Mouse (Mus musculus): Measurements from ENCODE around the gene Oxld1.

Gene Oxld1

DNA sequence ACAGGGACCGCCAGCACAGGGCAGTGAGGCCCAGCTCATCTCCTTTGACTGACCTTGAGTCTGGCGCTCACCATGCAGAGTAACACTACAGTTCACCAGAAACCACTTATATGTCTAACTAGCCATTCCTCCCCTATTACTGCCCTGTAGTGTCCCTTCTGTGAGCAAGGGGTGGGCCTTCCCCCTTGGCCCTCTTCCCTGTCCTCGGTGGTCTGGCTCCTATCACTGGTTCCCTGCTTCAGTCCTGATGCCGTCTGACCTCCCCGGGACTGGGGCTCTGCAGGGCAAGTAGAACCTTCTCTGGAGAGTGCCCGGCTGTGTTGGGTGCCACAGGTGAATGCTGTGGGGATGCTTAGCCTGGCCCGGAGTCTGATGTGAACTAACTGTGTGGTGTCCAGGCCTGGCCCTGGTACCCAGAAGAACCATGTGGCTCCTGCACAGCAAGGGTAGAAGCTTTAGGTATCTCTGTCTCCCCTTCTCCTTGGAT lies 25.6 kb upstream of the Oxld1 start:
- no peak for DNase-seq (ENCODE audit: low spot score)

DNA sequence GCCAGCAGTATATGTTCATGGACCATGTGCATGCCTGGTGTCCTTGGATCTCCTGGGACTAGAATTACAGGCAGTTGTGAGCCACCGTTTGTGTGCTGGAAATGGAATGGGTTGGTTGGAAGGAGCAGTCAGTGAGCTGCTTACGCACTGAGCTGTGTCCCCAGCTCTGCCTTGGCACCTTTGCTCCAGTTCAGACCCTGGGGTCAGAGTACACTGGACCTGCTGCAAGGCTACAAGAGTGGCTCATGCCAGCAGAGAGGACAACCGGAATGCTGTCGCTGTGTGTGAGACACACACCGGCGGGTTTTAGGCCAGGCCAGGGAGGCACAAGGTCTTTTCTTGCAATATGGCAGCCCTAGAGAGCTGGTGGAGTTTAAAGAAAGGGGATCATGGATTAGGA lies 14.2 kb upstream of the Oxld1 start:
- no peak for DNase-seq (ENCODE audit: low spot score)

DNA sequence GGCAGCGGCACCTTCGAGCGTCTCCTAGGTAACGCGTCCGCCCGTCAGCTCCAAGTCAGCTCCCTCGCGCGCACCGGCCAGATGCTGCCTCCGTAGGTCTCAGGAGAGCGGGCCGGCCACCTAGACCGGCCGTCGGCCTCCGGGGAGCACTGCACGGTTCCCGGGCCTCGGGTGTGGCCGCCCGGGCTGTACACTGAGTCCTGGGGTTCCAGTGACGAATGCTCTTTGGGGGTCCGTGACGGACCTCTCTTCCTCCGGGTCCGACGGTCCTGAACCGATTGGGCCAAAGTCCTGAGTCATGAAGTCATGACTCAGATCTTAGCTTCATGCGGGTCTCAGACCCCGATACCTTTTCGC lies 9.8 kb upstream of the Oxld1 start:
- no peak for DNase-seq (ENCODE audit: low spot score)

DNA sequence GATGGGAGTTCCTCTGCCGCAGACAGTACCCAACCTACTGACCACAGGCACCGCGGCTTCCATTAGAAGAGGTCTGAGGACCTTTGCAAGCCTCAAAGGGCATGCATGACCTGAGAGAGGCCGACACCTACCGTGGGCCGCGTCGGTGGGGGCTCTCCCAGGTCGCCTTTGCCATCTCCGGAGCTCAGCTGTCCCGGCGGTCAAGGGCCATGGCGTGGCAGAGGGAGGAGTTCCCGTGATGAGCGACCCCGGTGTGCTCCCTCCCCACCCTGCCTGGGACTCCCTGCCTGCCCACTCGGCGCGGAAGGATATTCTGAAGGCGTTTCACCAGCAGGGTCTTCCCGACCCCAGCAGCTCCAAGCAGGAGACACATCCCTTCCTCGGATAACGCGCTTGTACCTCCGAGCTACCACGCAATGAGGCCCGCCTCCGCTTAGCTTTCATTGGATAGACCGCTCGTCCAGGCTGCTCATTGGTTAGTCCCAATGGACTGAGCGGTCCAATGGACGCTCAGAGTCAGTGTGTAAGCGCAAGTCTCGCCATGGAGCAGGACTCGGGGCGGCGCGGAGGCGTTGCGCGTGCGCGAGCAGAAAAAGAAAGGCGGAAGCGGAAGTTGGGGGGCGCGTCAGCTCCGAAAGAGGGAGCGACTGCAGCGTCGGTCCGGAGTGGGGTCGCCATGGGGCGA lies 9.3 kb upstream of the Oxld1 start, which contains the start of gene Arl16:
Gene Arl16 (minus strand): TSS at position 557 of the 685 bp plus-strand sequence.
- DNase-seq (ENCODE audit: low spot score): peak; percentile 98

DNA sequence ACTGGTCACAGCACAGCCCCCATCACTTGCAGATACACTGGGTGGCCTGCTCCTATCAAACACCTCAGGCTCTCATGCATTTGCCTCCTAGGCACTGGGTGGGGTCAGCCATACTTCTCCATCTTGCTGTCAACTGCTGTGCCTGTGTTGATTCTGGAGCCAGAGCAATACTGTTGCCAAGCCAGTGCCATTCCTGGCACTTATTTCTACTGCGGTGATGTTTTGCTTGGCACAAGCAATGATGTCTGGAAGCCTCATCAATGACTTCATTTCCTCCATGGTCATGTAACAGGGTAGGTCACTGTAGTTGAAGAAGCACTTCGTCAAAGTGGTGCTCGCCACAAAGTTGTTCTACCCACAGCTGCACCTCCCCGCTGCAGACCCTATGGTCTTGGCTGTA lies 7.7 kb upstream of the Oxld1 start:
- DNase-seq (ENCODE audit: low spot score): no peak

DNA sequence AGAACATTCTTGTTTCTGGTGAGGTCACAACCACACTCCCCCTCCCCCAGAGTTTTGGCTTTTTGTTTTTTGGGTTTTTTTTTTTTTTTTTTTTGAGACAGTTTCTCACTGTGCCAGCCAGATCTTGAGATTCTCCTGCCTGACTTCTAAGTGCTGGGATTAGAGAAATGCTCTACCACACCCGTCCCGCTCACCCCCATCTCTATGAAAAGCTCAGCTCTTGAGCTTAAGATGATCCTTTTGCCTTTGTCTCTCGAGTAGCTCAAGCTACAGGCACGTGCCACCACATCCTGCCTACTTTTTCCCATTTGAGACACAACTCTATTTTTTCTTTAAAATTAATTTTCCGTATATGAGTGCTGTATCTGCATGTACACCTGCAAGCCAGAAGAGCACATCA lies 6.5 kb upstream of the Oxld1 start:
- no peak for DNase-seq (ENCODE audit: low spot score)

DNA sequence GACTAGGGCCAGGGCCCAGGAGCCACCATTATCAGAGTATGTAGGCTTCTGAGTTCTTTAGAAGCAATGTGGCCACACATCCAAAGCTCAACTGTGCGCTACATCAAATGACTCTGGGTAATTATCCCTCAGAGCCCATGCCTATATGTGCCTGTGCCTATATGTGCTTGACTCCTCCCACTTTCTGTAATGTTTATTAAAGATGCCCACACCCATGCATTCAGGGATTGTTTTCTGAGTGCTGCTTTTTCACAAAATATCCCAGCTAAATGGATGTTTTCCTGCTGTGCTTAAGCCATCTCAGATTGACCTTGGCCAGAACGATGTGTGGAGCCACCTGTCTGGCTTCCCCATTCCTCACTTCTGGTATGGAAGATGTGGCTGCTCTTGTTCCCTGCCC lies 5.7 kb upstream of the Oxld1 start:
- DNase-seq (ENCODE audit: low spot score): no peak

DNA sequence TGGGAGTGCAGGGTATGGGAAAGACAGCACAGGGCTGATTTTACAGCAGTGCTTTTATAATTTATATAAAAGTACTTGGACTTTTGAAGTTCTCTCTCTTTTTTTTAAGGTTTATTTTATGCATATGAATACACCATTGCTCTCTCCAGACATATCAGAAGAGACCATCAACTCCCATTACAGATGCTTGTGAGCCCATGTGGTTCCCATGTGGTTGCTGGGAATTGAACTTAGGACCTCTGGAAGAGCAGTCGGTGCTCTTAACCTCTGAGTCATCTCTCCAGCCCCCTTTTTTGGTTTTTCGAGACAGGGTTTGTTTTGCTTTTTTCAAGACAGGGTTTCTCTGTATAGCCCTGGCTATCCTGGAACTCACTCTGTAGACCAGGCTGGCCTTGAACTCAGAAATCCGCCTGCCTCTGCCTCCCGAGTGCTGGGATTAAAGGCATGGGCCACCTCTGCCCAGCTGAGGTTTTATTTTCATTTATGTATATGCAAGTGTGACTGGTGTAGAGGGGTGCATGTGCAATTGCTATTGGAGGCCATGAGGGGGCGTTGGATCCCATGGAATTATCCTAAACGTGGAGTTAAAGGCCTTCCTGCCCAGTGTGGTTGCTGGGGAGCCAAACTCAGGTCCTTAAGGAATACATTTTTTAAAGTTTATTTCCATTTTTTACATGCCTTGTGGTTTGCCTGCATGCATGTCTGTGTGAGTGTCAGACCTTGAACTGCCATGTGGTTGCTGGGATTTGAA lies 1.2 kb upstream of the Oxld1 start:
- DNase-seq (ENCODE audit: low spot score): no peak

DNA sequence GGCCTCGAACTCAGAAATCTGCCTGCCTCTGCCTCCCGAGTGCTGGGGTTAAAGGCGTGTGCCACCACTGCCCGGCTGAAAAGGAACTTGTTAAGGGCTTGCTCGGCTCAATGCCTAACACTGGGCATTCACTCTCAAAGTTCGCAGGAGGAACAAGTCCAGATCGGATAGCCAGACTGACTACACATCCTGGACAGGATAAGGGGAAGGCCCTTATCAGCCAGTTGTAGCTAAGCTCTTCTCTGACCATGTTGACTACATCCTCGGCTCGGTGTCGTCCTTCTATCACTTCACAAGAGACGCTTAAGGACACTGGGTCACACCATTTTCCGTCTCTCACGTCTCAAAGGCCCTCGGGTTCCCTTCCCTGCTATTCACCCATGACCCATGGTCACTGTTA lies 498 bp downstream of the Oxld1 start:
- DNase-seq (ENCODE audit: low spot score): peak; percentile 16

DNA sequence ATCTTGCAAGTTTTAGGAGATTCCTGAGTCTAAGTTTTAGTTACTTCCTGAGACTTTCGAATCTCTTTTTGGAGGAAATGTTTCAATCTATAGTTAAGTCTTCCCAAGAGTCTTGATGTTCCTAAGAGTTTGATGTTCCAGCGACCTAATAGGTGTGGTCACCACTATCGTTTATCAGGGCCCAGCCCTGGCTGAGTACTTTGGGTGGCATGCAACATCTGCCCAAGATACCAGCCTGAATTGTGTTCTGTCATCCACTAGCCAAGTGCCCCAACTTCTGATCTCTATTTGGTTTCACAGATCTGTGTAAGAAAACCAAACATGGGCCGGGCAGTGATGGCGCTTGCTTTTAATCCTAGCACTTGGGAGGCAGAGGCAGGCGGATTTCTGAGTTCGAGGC lies 2.5 kb downstream of the Oxld1 start:
- DNase-seq (ENCODE audit: low spot score): no peak

DNA sequence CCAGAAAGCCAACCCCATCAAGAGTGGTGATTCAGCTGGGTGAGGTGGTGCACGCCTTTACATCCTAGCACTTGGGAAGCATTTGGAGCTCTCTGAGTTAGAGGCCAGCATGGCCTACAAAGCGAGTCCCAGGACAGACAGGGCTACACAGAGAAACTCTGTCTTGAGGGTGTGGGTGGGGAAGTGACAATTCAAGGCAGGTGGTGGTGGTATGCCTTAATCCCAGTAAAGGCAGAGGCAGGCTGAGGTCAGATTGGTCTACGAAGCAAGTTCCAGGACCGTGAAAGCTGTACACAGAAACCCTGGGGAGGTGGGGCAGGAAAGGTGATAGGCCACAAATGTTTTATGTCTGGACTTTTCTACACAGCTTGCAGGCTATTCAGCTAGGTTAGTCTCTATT lies 2.9 kb downstream of the Oxld1 start:
- no peak for DNase-seq (ENCODE audit: low spot score)

DNA sequence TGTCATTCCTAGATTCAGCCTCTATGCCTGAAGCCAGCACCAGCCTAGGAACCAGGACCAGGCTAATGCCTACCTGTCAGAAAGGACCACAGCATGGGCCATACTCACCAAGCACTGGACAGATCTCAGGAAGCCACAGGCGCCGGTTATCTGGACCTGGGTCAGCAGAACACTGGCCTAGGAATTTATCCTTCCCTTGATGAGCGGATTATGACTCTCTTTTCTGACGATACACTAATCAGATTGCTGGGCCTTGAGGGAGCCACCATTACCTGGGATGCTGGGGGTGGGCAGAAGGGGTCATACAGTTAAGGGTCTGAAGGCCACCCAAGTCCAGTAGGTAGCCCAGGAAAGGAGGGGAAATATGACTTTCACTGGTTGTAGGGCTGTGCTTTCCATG lies 4.6 kb downstream of the Oxld1 start, which contains the start of gene Pde6g:
Gene Pde6g (minus strand): TSS at position 195 of the 400 bp plus-strand sequence.
- no peak for DNase-seq (ENCODE audit: low spot score)

DNA sequence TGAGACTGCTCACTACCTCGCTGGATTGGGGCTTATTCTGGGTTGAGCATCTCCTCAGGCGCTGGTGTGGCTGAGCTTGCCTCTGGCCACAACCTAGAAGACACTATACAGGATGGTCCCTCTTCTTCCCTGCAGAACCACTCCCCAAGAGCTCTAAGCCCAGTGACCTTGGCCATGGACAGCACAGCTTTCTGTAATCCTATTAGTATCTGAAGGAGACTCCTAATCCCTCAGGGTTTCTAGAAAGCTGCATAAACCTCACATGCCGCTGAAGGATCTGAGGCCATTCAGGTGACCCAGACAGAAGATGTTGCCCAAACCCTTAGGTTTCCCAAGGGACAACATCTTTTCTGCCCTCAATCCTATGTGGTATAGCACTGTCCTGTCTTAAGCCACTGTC lies 5.6 kb downstream of the Oxld1 start:
- DNase-seq (ENCODE audit: low spot score): no peak

DNA sequence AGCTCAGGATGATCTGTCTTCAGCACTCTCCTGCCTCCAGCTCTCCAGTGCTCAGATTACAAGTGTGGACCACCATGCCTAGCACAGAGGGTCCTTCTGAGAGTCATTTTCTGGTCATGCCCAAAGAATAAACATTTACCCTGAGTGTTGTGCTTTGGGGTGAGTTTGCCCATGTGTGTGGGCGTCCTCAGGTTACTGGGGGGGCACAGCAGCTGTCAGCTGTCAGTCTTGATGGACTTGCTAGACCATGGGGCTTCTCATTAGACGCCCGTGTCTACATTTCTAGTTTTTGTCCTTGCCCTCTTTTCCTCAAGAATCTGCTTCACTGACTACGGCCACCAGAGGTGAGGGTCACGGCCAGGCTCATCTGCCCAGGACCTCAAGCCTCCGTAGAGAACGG lies 10.7 kb downstream of the Oxld1 start:
- no peak for DNase-seq (ENCODE audit: low spot score)

DNA sequence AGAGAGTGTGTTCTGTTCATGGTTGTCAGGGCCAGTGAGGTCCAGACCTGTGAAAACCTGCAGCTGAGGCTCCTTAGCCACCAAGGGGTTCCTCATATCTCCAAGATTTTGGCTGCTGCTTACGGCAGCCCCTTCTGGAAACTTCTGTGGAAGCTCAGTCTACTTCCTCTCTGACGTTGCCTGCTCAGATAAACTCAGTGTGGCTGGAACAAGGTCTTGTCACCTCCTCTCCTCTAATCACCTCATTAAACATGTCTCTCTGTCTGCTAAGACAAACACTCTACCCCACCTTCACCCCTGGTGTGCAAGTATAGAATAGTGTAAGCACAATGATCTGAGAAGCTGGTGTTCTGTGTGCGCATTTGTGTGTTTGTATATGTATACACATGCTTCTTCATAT lies 12.4 kb downstream of the Oxld1 start:
- DNase-seq (ENCODE audit: low spot score): no peak

DNA sequence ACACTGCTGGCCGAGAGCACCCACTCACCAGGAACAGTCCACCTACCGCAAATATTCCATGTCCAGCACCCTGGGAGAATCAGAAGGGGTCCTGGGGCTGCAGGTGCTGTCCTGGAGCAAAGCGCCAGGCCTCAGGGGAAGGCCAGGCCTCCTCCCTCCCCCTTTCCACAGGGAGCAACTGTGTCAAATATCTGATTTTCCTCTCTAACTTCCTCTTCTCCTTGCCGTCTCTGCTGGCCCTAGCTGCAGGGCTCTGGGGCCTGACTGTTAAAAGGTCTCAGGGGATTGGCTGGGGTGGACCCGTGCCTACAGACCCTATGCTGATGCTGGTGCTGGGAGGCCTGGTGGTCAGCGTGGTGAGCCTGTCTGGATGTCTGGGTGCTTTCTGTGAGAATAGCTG lies 13.8 kb downstream of the Oxld1 start:
- no peak for DNase-seq (ENCODE audit: low spot score)

DNA sequence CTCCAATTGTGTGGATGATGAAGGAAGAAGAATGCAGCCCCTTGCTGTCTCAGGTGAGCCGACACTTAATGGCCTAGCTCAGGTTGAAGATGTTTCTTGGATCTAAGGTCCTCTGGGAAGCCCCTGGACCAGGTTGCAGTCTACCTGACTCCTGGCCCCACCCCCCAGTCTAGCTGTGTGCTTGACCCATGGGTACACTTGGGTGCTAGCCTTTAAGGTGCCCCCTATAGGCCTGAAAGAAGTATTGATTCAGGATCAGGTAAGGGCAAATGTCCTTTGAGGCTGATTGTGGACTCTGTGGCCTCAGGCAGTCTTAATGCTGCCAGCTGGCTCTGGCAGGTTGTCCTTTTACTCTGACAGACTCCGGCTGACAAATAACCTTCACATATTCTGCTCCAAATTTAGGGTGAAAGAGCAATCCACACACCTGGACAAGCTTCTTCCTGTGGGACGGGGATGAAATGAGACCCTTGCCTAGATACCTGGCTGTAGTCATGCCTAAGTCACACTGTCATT lies 15.0 kb downstream of the Oxld1 start:
- DNase-seq (ENCODE audit: low spot score): no peak

DNA sequence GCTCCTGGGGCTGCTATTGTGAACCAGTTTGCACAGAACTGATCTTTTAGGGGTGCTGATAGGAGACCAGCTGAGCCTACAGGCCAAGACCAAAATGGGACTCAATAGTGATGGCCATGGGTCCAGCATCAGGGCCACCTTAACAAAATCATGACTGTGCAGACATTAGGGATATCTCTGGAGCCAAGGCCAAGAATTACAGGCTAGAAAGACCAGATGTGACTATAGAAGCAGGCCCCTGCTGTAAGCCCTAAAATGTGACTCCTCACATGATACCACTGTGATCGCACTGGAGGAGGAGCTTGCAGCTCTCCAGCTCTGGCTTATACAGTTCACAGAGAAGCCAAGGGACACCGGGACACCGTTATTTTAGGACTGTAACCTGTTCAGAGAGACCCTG lies 15.5 kb downstream of the Oxld1 start, which contains the start of gene Tspan10:
Gene Tspan10 (plus strand): TSS at position 301 of the 400 bp plus-strand sequence.
- no peak for DNase-seq (ENCODE audit: low spot score)

DNA sequence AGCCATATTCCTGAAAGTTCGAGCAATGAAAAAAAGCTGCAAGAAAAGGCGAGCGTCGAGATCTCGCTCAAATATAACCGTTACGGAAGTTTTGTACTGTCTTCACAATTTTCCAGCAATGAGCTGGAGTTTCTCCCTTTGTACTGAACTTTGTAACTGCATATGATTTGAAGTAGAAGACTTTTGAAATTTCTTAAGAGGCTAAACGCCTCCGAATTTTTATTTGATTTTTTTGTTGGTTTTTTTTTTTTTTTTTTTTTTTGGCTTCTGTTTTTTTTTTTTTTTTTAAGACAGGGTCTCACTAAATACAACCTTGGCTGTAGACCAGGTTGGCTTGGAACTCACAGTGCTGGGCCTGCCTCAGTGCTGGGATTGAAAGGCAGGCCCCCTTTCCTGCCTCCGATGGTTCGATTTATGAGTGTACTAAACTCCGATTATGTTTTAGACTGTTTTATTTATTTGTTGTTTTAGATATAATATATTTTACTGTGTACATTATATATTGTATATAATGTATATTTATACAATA lies 19.9 kb downstream of the Oxld1 start:
- no peak for DNase-seq (ENCODE audit: low spot score)

DNA sequence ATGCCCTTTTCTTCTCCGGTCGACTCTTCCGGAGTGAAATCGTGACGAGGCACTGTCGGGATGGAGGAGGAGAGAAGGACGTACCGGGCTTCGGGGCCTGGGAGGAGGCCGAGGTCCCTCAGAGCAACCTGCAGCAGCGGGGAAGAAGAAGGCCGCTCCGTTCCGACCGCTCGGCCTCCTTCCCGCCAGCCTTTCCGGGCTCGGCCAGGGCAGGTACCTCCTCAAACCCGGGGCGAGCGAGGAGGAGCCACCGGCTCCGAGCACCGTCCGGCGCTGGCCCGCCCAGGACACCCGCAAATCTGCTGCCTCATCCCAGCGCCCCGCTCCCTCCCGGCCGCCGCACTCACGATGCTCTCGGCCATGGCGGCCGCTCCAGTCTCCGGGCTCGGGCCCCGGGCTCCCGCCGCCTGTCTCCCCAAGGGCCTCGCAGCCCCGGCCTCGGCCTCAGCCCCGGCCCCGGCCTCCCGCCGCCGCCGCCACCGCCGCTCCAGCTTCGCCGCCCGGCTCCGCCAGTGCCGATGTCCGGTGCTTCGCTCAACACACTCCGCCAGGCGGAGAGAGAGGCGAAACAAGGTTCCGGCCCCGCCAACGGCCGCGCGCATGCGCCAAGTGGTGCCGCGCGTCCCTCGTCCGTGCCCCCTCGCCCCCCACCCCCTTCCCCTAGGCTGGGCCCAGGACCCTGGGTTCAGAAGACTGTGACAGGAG lies 20.6 kb downstream of the Oxld1 start, which contains the start of gene Nploc4:
Gene Nploc4 (minus strand): TSS at position 557 of the 705 bp plus-strand sequence.
- DNase-seq (ENCODE audit: low spot score): peak; percentile 89

DNA sequence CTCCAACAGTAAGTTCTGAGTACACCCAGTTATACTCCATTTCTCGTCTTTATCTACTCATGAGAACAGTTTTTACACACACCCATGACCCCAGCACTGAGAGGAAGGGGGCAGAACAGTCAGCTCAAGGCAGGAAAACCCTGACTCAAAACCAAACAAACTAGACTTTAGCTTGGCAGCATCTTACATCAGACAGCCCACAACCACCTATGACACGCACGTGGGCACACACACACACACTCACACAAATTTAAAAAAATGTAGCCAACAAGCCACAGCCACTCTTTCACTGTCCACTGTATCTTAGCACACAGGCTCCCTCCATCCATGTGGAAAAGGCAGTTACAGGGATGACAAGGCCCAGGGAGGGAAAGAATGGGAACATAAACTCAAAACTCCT lies 31.1 kb downstream of the Oxld1 start:
- no peak for DNase-seq (ENCODE audit: low spot score)

DNA sequence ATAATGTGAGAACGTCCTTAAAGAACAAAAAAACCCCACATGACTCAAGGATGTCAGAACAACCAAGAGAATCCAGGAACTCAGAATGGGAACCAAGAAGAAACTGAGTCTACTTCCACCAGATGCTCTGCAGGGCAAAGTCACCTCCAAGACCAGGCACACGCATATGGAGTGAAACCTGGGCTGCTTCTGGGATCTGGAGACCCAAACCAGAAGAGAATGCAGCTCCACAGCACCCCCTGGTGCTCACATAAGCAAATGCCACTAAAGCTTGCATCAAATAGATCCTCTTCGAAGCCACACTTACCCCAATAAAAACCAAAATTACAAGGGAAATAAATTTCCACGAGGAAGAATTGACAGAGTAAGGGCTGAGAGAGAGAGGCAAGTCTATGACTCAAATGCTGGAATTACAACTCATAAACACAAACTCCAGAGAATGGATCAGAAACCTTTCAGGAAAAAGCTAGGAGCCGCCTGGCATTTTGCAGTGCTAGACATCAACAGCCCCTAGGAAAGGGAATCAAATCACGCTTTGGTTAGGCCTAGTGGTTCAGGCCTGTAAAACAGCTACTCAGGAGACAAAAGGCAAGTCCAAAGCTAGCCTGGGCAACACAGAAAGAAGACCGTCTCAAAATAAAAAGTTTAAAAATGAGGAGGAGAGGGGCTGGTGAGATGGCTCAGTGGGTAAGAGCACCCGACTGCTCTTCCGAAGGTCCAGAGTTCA lies 34.1 kb downstream of the Oxld1 start:
- DNase-seq (ENCODE audit: low spot score): peak; percentile 43
